Mouse (Mus musculus): ENCODE results near the gene Olfr573-ps1. TPM values are rescaled to one million over a fixed set of nuclear protein-coding genes. Genes with fewer than 3 reads are reported as not detected.

Gene Olfr573-ps1
- polyA plus RNA-seq, 1 experiment from 2014 or later = not detected

DNA sequence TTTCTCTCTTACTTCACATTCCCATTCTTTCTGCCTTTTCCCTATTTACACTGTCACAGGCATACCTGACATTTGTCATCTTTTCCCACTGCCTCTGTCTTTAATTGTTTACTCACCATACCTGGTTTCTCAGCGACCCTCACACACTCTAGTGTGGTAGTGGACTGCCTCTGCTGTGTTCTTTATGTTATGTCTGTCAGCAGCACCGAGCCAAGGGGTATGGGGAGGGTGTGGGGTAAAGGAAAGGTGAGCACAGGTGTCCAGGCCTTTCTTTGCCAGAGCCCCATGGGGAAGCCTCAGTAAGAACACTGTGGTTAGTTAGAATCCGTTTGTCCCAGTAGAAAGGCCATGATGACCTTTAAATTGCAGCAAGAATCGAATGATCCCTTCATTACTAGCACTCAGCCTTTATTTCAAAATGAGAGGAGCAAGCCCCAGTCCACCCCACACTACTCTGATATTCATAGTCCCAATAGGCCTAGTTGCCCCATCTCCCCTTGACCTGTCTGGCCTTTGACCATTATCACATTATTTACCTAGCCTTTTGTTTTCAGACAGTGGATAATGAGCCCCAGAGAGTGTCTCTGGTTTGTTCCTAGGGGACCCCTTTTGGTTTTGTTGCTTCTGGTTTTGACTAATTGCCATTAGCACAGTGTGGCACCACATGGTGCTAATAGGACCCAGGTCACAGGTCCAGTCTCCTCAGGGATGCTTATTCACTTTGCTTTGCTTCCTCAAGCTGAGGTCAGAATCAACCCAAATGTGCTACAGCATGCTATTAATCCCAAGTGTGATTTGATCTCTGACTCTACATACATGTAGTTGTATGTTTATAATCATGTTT, 25.1 kb downstream of the Olfr573-ps1 start, which contains the start of gene Olfr571:
Gene Olfr571, minus strand, starts transcription at position 505 of the 844 bp plus-strand sequence.
- no peaks in the 10 kb centered on the region for H3K27me3 ChIP-seq (replicated peaks; ENCODE audit: insufficient read depth, low read length)
- no peak within 1 kb of the TSS for H3K27ac ChIP-seq (ENCODE audit: low read length)
- no peaks in the 10 kb centered on the region for H3K36me3 ChIP-seq (ENCODE audit: insufficient read depth, low read length)
- no peak within 1 kb of the TSS for H3K4me3 ChIP-seq (ENCODE audit: low read depth, low read length)
- no peak within 1 kb of the TSS for H3K4me2 ChIP-seq (replicated peaks; ENCODE audit: low read depth, low read length)
- H3K9me3 ChIP-seq (ENCODE audit: low read length) = no peaks in the 10 kb centered on the region
- no peak within 1 kb of the TSS for H3K9ac ChIP-seq (replicated peaks; ENCODE audit: low read depth)
- DNase-seq (ENCODE audit: low spot score) (no peak), ATAC-seq (no peak)
- H3K4me1 ChIP-seq (ENCODE audit: insufficient read depth, low read depth, low read length) = no peaks in the 10 kb centered on the region
- 46% methylated on average over 4 of the region's 4 CpGs for WGBS
- no peak for TF ChIP-seq EP300 (IDR thresholded peaks at IDR 0.05)
- no peak for TF ChIP-seq CTCF (IDR thresholded peaks at IDR 0.05)

DNA sequence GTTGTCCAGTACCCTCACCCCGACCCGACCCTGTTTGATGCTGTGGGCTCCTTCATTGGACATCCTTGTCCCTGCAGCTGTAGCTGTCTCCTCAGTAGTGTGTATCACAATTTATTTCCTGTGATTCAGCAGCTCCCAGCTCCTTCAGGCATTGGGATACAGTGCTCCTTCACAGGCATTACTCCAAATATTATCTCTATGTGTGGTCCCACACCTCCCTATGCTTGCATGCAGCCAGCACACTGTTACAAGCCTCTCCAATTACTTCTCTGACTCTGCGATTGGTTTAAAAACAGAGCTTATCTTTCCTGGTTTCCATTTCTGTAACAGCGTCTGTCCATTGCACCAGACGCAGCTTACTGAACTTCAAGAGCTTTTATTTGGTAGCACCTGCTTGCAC, 26.0 kb downstream of the Olfr573-ps1 start:
- DNase-seq (ENCODE audit: low spot score) = no peak
- ATAC-seq = no peak
- no peak overlapping the region for H3K9ac ChIP-seq (replicated peaks; ENCODE audit: low read depth)
- H3K9me3 ChIP-seq (ENCODE audit: low read length) = no peaks in the 10 kb centered on the region
- no peak overlapping the region for H3K4me2 ChIP-seq (replicated peaks; ENCODE audit: low read depth, low read length)
- no peaks in the 10 kb centered on the region for H3K36me3 ChIP-seq (ENCODE audit: insufficient read depth, low read length)
- no peaks in the 10 kb centered on the region for H3K4me1 ChIP-seq (ENCODE audit: insufficient read depth, low read depth, low read length)
- no peak overlapping the region for H3K4me3 ChIP-seq (ENCODE audit: low read depth, low read length)
- TF ChIP-seq EP300 (IDR thresholded peaks at IDR 0.05) (no peak), CTCF (IDR thresholded peaks at IDR 0.05) (no peak)
- no peak overlapping the region for H3K27ac ChIP-seq (ENCODE audit: low read length)
- no peaks in the 10 kb centered on the region for H3K27me3 ChIP-seq (replicated peaks; ENCODE audit: insufficient read depth, low read length)
- 44% methylated on average over 5 of the region's 5 CpGs for WGBS

DNA sequence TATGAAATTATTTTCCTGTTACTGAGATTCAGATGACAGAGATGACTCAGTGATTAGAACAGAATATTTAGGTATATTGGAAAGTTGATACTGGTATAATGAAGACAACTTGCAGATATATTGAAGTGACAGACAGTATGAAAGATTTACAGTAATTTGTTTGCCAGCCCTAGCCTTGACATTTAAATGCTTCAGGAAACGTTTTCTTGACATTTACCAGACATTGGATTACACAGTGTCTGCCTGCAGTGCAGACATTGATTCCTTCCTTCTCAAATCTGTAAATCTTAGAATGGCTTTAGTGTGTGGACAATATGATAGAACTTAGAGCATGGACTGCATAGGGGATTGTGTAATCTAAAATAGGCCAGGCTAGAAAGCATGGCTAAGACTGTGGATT, 27.1 kb downstream of the Olfr573-ps1 start:
- DNase-seq (ENCODE audit: low spot score) (no peak), ATAC-seq (no peak)
- 15% methylated on average over 1 of the region's 1 CpGs for WGBS
- no peaks in the 10 kb centered on the region for H3K36me3 ChIP-seq (ENCODE audit: insufficient read depth, low read length)
- H3K4me1 ChIP-seq (ENCODE audit: insufficient read depth, low read depth, low read length) = no peaks in the 10 kb centered on the region
- no peaks in the 10 kb centered on the region for H3K9me3 ChIP-seq (ENCODE audit: low read length)
- no peaks in the 10 kb centered on the region for H3K27me3 ChIP-seq (replicated peaks; ENCODE audit: insufficient read depth, low read length)
- no peak overlapping the region for H3K4me2 ChIP-seq (replicated peaks; ENCODE audit: low read depth, low read length)
- no peak overlapping the region for H3K27ac ChIP-seq (ENCODE audit: low read length)
- H3K4me3 ChIP-seq (ENCODE audit: low read depth, low read length) = no peak overlapping the region
- TF ChIP-seq CTCF (IDR thresholded peaks at IDR 0.05) (no peak), EP300 (IDR thresholded peaks at IDR 0.05) (no peak)
- no peak overlapping the region for H3K9ac ChIP-seq (replicated peaks; ENCODE audit: low read depth)

Other genes starting within 250 kb of the Olfr573-ps1 start
- not detected in 2 replicates for gene Olfr557, start 246.7 kb downstream of the Olfr573-ps1 start, polyA plus RNA-seq (2015; fragmentation: Nextera tagmentation; extraction: Ambion mirVana)
- 0.13 and 0.16 TPM in 2 replicates for gene Olfr558, start 240.4 kb downstream of the Olfr573-ps1 start, polyA plus RNA-seq (2015; fragmentation: Nextera tagmentation; extraction: Ambion mirVana)
- gene Olfr33, start 223.5 kb downstream of the Olfr573-ps1 start, polyA plus RNA-seq (2015; fragmentation: Nextera tagmentation; extraction: Ambion mirVana) = not detected in 2 replicates
- gene Olfr559, start 215.1 kb downstream of the Olfr573-ps1 start, polyA plus RNA-seq (2015; fragmentation: Nextera tagmentation; extraction: Ambion mirVana) = not detected in 2 replicates
- not detected in 2 replicates for gene Olfr560, start 183.2 kb downstream of the Olfr573-ps1 start, polyA plus RNA-seq (2015; fragmentation: Nextera tagmentation; extraction: Ambion mirVana)
- 0.04 and 0.12 TPM in 2 replicates for gene Olfr78, start 183.1 kb downstream of the Olfr573-ps1 start, polyA plus RNA-seq (2015; fragmentation: Nextera tagmentation; extraction: Ambion mirVana)
- not detected in 2 replicates for gene Olfr561, start 171.4 kb downstream of the Olfr573-ps1 start, polyA plus RNA-seq (2015; fragmentation: Nextera tagmentation; extraction: Ambion mirVana)
- not detected in 2 replicates for gene Olfr564, start 139.1 kb downstream of the Olfr573-ps1 start, polyA plus RNA-seq (2015; fragmentation: Nextera tagmentation; extraction: Ambion mirVana)
- not detected in 2 replicates for gene Olfr566, start 83.8 kb downstream of the Olfr573-ps1 start, polyA plus RNA-seq (2015; fragmentation: Nextera tagmentation; extraction: Ambion mirVana)
- not detected in 2 replicates for gene Olfr568, start 65.5 kb downstream of the Olfr573-ps1 start, polyA plus RNA-seq (2015; fragmentation: Nextera tagmentation; extraction: Ambion mirVana)
- not detected in 2 replicates for gene Olfr569, start 51.7 kb downstream of the Olfr573-ps1 start, polyA plus RNA-seq (2015; fragmentation: Nextera tagmentation; extraction: Ambion mirVana)
- gene Olfr570, start 48.0 kb downstream of the Olfr573-ps1 start, polyA plus RNA-seq (2015; fragmentation: Nextera tagmentation; extraction: Ambion mirVana) = not detected in 2 replicates
- not detected in 2 replicates for gene Olfr571, start 25.0 kb downstream of the Olfr573-ps1 start, polyA plus RNA-seq (2015; fragmentation: Nextera tagmentation; extraction: Ambion mirVana)
- not detected in 2 replicates for gene Olfr572, start 18.2 kb downstream of the Olfr573-ps1 start, polyA plus RNA-seq (2015; fragmentation: Nextera tagmentation; extraction: Ambion mirVana)
- not detected in 2 replicates for gene Olfr574, start 5.9 kb upstream of the Olfr573-ps1 start, polyA plus RNA-seq (2015; fragmentation: Nextera tagmentation; extraction: Ambion mirVana)
- not detected in 2 replicates for gene Olfr575, start 16.2 kb upstream of the Olfr573-ps1 start, polyA plus RNA-seq (2015; fragmentation: Nextera tagmentation; extraction: Ambion mirVana)
- not detected in 2 replicates for gene Olfr576, start 20.1 kb upstream of the Olfr573-ps1 start, polyA plus RNA-seq (2015; fragmentation: Nextera tagmentation; extraction: Ambion mirVana)
- gene Olfr577, start 33.4 kb upstream of the Olfr573-ps1 start, polyA plus RNA-seq (2015; fragmentation: Nextera tagmentation; extraction: Ambion mirVana) = not detected in 2 replicates
- not detected in 2 replicates for gene Olfr578, start 46.7 kb upstream of the Olfr573-ps1 start, polyA plus RNA-seq (2015; fragmentation: Nextera tagmentation; extraction: Ambion mirVana)
- not detected in 2 replicates for gene Olfr582, start 95.4 kb upstream of the Olfr573-ps1 start, polyA plus RNA-seq (2015; fragmentation: Nextera tagmentation; extraction: Ambion mirVana)
- not detected in 2 replicates for gene Olfr583, start 108.7 kb upstream of the Olfr573-ps1 start, polyA plus RNA-seq (2015; fragmentation: Nextera tagmentation; extraction: Ambion mirVana)
- not detected in 2 replicates for gene Olfr584, start 139.3 kb upstream of the Olfr573-ps1 start, polyA plus RNA-seq (2015; fragmentation: Nextera tagmentation; extraction: Ambion mirVana)
- gene Olfr585, start 155.1 kb upstream of the Olfr573-ps1 start, polyA plus RNA-seq (2015; fragmentation: Nextera tagmentation; extraction: Ambion mirVana) = not detected in 2 replicates
- gene Olfr586, start 183.1 kb upstream of the Olfr573-ps1 start, polyA plus RNA-seq (2015; fragmentation: Nextera tagmentation; extraction: Ambion mirVana) = not detected in 2 replicates
- gene Olfr588-ps1, start 198.3 kb upstream of the Olfr573-ps1 start, polyA plus RNA-seq (2015; fragmentation: Nextera tagmentation; extraction: Ambion mirVana) = not detected in 2 replicates
- gene Olfr589, start 213.8 kb upstream of the Olfr573-ps1 start, polyA plus RNA-seq (2015; fragmentation: Nextera tagmentation; extraction: Ambion mirVana) = not detected in 2 replicates
- not detected in 2 replicates for gene Olfr591, start 235.8 kb upstream of the Olfr573-ps1 start, polyA plus RNA-seq (2015; fragmentation: Nextera tagmentation; extraction: Ambion mirVana)
- not detected in 2 replicates for gene Olfr592, start 242.2 kb upstream of the Olfr573-ps1 start, polyA plus RNA-seq (2015; fragmentation: Nextera tagmentation; extraction: Ambion mirVana)

Data from lung, postnatal 0 days (tissue).